Mouse (Mus musculus) liver, adult 2 months (tissue): ENCODE data around the gene Smad1.

Experiments used
- CTCF ChIP-seq: fragments of 200-500 bp; IDR thresholded peaks from 2 replicates; pipeline ENCODE4 v1.5.1; 2011; ENCODE audit warnings: low read depth, low read length, control low read depth
- POLR2A ChIP-seq: fragments of 200-500 bp; IDR thresholded peaks from 2 replicates; pipeline ENCODE4 v1.6.1; 2011; ENCODE audit warnings: low read length, control low read depth; ENCODE audit not compliant: insufficient read depth; ENCODE audit errors: extremely low read depth

DNA sequence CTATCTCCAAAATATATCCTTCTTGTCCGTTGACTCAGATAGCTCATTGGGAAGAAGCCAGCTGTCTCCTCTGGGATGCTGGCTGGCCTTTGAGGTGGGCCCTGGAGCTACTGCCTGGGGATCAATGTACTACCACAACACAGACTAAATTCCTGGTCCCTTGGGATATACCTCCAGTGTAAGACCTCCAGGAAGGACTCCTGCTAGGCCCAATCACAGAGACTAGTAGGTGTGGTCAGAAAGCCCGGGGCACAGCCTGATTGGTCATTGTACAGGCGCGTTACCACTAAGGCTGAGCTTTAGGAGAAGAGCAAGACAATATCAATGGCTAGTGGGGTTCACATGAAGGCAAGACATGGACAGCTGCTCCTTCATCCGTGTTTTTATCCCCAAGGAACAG, 93.4 kb downstream of the Smad1 start:
- TF ChIP-seq POLR2A (no peak), CTCF (no peak)
